Mouse (Mus musculus) heart, adult 2 months (tissue): ENCODE measurements around the gene Olfr279.

Source experiments
- CTCF ChIP-seq: fragments of 200-600 bp; IDR thresholded peaks from 2 replicates; pipeline ENCODE4 v1.8.1; 2022; ENCODE audit warnings: antibody characterized with exemption, mild to moderate bottlenecking, moderate library complexity
- POLR2A ChIP-seq: fragments of 200-500 bp; IDR thresholded peaks from 2 replicates; pipeline ENCODE4 v1.6.1; 2011; ENCODE audit warnings: mild to moderate bottlenecking, low read depth, low read length, control low read depth; ENCODE audit not compliant: insufficient read depth

DNA sequence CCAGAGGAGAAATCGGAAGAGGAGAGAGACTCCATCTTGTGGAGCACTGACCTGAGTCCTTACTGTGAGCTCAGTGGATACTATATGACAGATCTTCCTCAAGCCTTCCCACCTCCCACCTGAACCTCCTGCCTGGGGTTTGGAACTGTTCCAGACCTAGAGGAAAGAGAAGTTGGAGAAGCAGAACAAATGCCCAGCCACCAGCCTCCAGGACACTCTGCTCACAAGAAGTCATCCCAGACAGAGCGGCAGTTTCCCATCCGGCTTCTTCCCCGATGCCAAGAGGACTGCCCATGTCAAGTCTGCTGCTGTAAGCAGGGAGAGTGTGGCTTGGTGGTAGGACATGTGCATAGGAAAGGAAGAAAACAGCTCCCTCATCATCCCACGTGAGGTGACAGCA is 15.9 kb upstream of the Olfr279 start:
- TF ChIP-seq POLR2A = no peak
- TF ChIP-seq CTCF = no peak
